Mouse (Mus musculus) left cerebral cortex, postnatal 14 days (tissue): ENCODE data around the gene Dock8. TPM values are rescaled to one million over a fixed set of nuclear protein-coding genes. Genes with fewer than 3 reads are reported as not detected.

ENCODE experiments used
- DNase-seq, 2 experiments: peaks; one replicate each; pipeline ENCODE4 v3.0.0; 2021 to 2022; ENCODE audit warnings: low spot score in 2 of 2, mixed read lengths in 1 of 2
- intact Hi-C: fragments of 180-260 bp; cut with DNase I; formaldehyde crosslinking; loops from one replicate; pipeline ENCODE4 v1.15.1; 2025
- total RNA-seq, 2 experiments: library from RNA; stranded (reverse); gene quantifications; 2 replicates each; pipeline ENCODE4 v1.2.3; 2021

Dock8 gene
- total RNA-seq, 2 experiments from 2014 or later = 2.7 to 5.1 TPM

GRCm38 (mm10) chr19:25055025-25055424, 55.7 kb downstream of the Dock8 start:
- intact Hi-C loops = no loop called here
- DNase-seq = no peak

GRCm38 (mm10) chr19:25055559-25055958, 56.2 kb downstream of the Dock8 start:
- intact Hi-C loops = no loop called here
- no peak for DNase-seq

DNA sequence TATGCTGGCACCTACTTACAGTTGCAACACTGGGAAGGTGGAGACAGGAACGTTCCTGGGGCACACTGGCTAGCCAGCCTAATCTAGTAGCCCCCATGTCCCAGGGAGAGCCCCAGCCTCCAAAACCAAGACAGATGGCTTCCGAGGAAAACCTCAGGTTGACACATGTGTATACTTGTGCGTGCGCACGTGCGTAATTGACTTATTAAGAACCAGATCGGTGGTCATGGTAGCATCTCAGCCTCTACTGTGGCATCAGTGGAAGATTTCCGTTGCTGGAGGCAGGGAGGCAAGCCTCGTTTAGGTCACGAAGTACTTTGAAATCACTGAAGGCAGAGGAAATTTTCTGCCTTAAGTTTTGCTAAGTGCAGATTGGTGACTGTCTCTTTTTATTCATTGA, 56.9 kb downstream of the Dock8 start:
- intact Hi-C loops = no loop called here
- no peak for DNase-seq

GRCm38 (mm10) chr19:25057826-25058225, 58.5 kb downstream of the Dock8 start:
- DNase-seq = no peak
- intact Hi-C loops = no loop called here

- intact Hi-C loops = no loop called here
- no peak for DNase-seq
Observed at GRCm38 (mm10) chr19:25059847-25060364, 60.6 kb downstream of the Dock8 start.

DNA sequence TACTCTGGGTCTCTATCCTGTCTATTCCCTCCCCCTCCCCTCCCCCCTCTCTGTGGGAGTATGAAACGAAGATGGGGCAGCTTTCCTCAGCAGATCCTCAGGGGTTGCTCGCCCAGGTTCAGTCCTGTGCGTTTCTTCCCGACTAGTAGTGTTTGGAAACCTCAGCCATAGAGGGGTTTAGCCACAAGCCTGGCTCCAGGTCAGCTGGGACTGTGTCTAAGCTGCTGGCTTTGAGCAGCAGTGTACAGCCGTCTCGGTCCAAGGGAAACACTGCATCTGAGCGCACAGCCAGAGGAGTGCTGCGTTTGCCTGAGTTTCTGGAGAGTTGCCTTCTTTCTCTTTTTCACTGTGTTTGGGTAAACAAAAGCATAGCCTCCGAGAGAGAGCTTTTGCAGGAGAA, 61.0 kb downstream of the Dock8 start:
- peak in 1 of 2 experiments; percentile 19 for DNase-seq
- intact Hi-C loops = no loop called here

GRCm38 (mm10) chr19:25062188-25062856, 63.0 kb downstream of the Dock8 start:
- intact Hi-C loops = no loop called here
- DNase-seq = no peak

GRCm38 (mm10) chr19:25062857-25063240, 63.5 kb downstream of the Dock8 start:
- no peak for DNase-seq
- intact Hi-C loops = no loop called here

DNA sequence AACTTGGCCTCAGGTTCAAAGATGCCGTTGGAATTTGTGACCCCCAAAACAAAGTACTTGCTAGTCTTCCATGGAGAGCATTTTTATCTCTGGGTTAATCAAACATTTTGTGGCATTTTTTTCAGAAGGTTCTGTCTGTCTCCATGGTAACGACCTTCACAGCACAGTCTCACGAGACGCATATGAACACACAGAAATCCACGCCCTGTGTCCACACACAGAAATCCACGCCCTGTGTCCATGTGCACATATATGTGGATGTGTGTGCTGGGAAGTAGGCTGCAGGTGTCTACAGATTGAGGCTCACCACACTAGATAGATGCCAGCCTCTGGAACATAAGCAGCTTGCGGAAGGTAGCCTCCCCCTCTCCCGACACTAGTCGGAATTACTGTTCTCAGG, 66.9 kb downstream of the Dock8 start:
- no peak for DNase-seq
- intact Hi-C loops = no loop called here

GRCm38 (mm10) chr19:25068518-25068917, 69.2 kb downstream of the Dock8 start:
- no peak for DNase-seq
- intact Hi-C loops = no loop called here

- DNase-seq = no peak
- intact Hi-C loops = no loop called here
Observed at GRCm38 (mm10) chr19:25072521-25072920, 73.2 kb downstream of the Dock8 start.

DNA sequence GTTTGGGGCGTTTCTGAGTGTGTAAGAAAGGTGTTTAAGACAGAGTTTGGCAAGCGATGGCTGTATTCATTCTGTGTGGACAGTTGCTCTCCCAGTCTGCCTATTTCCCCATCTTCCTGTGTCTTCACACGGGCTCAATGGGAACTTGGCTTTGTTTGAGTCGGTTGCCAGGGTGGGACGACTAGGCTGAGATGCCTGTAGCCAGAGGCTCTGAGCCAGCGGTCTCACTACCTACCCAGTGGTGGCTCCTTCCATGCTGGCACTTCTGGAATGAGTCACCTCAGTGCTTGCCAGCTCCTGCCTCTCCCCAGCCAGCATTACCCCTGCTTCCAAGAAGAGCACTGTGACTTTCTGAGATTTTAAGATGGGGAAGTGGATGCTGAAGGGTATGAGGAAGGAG, 75.4 kb downstream of the Dock8 start:
- DNase-seq = peak; percentile 15 to 22
- intact Hi-C loops = no loop called here

DNA sequence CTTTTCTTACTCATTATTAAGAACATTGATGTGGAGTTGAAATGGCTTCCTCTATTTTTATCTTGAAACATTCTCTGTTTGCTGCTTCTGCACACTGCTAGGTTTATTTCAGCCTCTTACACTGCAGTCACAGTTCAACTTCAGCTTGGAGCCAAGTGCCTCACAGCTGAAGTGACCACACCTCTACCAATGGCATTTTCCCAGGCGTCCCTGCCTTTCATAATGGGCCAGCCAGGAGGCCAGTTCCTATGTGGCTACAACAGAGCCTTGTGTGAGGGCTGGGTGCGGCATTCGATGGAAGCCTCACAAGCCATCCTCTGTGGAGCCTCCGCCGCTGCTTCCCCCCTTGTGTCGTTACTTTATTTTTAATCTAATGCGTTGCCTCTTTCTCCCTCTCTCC, 78.3 kb downstream of the Dock8 start:
- intact Hi-C loops = no loop called here
- DNase-seq = no peak

GRCm38 (mm10) chr19:25078130-25078529, 78.8 kb downstream of the Dock8 start:
- intact Hi-C loops = no loop called here
- DNase-seq = no peak

DNA sequence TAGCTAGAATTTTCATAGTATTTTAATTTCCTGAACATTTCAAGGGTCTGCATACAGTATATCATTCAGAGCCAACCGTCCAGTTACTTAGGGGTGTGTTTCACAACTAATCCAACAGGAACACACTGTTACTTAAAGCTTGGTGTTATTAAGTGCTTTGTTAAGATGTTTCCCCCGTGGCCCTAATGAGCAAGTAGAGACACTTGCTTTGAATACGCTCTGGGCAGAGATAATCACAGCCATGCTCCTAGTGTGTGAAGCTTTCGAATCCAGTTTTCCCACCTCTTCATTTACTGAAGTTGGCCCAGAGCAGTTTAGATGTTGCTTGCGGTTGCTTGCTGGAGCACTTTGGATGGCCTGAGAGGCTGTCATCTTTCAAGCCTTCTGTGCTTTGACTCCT, 80.8 kb downstream of the Dock8 start:
- DNase-seq = no peak
- intact Hi-C loops = no loop called here

GRCm38 (mm10) chr19:25082839-25083238, 83.5 kb downstream of the Dock8 start:
- intact Hi-C loops = no loop called here
- DNase-seq = no peak

DNA sequence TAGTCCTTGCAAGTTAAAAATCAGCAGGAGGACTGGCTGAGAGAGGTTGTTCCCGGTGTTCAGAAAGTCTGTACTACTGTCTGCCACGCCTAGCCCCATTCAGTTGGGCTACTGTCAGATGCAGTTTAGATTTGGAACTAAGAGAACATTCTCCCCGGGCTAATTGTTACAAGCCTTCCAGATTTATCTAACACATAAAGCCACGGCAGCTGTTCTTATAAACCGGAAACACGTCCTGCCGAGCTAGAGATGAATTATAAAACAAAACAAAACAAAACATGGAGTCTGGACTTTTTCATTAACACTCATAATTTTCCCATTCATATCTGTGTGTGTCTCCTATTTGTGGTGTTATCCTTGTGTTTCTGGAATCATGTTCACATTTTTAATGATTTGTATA, 87.8 kb downstream of the Dock8 start:
- intact Hi-C loops = no loop called here
- DNase-seq = no peak

DNA sequence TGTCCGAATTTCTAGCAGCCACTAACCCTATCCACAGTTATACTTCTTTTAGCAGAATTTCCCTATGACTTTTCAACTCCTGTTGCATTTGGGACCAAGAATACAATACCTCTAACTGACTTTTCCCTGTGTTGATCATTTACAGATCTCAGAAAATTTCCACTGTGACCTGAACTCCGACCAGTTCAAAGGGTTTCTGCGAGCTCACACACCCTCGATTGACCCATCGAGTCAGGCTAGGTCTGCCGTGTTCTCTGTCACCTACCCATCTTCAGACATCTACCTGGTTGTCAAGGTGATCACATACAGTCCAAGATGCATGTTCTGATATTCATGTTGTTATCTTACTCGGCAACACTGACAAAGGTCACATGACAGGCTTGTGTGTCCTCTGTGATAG, 90.4 kb downstream of the Dock8 start:
- intact Hi-C loops = no loop called here
- DNase-seq = no peak

- intact Hi-C loops = no loop called here
- DNase-seq = no peak
Observed at GRCm38 (mm10) chr19:25095135-25095534, 95.8 kb downstream of the Dock8 start.

- intact Hi-C loops = no loop called here
- no peak for DNase-seq
Observed at GRCm38 (mm10) chr19:25096316-25096715, 97.0 kb downstream of the Dock8 start.

DNA sequence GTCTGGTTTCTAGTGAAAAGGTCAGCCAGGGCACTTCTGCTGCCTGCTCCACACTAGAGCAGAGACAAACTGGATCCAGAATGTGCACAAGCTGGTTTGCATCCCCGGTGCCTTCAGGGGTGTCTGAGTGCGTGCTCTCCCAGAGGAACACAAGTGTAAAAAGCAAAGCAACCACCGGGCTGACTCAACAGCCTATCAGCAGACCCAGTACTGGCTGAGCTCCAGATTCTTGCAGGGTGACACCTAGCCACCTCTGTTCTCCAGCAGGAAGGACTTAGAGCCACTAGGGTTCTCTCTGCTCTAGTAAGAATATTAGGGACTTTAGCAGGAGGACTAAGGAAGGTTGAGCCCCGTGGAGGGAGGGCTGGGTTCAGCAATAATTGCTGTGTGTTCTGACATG, 97.7 kb downstream of the Dock8 start:
- DNase-seq = no peak
- intact Hi-C loops = no loop called here

DNA sequence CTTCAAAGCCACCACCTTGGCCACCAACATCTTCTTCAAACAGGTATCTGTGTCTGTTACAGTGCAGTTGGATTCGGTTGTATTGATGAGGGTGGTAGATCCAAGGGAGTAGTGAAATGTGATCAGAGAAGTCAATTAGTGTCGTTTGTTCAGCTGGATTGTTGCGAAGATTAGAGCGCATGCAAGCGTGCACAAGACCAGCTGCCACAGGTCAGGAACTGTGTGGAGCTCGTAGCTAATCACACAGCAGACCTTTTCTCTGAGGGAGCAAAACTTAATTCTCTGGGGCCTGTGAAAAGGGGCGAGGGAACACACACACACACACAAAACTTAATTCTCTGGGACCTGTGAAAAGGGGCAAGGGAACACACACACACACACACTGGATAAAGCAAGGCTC, 98.2 kb downstream of the Dock8 start:
- DNase-seq = no peak
- intact Hi-C loops = no loop called here
